Comparison of ENCODE assay signal across 27 mouse cellular contexts in the genomic region with DNA sequence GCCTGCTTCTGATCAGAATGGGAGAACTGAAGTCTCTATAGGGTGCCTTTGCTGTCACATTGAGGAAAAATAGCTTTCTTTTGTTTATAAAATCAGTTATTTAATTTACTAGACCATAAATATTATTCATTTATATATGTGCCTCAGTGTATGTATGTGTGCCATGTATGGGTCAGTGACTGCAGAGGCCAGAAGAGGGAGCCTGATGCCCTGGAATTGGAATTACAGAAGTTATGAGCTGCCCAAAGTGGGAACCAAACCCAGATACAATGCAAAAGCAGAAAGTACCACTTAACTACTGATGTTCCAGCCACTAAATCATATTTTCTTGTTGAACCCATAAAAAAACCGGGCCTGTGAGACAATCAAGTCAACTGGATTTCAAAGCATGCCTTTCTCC.
A peak's percentile ranks its signal among the peaks of the same experiment; 100 is the strongest.
DNase-seq lines count a peak whose midpoint lies in the region; ATAC-seq and TF ChIP-seq lines count a peak whose summit lies in the region.
"Had no signal": no experiment of that assay in that cellular context is flagged by ENCODE, and none has a peak within 500 bp of the region (broad histone marks: within the 10 kb centered on the region; RNA-seq: fewer than 3 reads in every experiment).

No protein-coding gene starts in this region.

- no peak for ATAC-seq in hindbrain, postnatal 0 days
- no peak for ATAC-seq in hindbrain, embryonic 14.5 days (ENCODE audit: low FRiP score)
- ATAC-seq in liver, postnatal 0 days: no peak
- ATAC-seq in megakaryocyte, adult 5-6 weeks (ENCODE audit: poor library complexity, severe bottlenecking): peak; percentile 69; the same call in 1 of the 2 replicates
- ATAC-seq in forebrain, embryonic 11.5 days (replicated peaks; ENCODE audit: low FRiP score): no peak
- ATAC-seq: forebrain, postnatal 0 days had no signal

- 85% methylated on average over 1 of the region's 1 CpGs for WGBS in hindbrain, postnatal 0 days
- WGBS in hindbrain, embryonic 14.5 days: 92% methylated on average over 1 of the region's 1 CpGs
- 65% methylated on average over 1 of the region's 1 CpGs for WGBS in liver, postnatal 0 days (ENCODE audit: insufficient replicate concordance)
- 86% methylated on average over 1 of the region's 1 CpGs for WGBS in forebrain, embryonic 11.5 days

- H3K27ac ChIP-seq in hindbrain, postnatal 0 days: no peak overlapping the region
- H3K27ac ChIP-seq in hindbrain, embryonic 14.5 days: no peak overlapping the region
- no peak overlapping the region for H3K27ac ChIP-seq in liver, postnatal 0 days (ENCODE audit: low read depth)
- no peak overlapping the region for H3K27ac ChIP-seq in forebrain, embryonic 11.5 days (ENCODE audit: low read depth, low read length)
- H3K27ac ChIP-seq: forebrain, embryonic 10.5 days; heart, embryonic 15.5 days; hindbrain, embryonic 15.5 days; limb, embryonic 13.5 days; liver, embryonic 15.5 days; neural tube, embryonic 13.5 days; stomach, embryonic 15.5 days had no signal

- no peaks in the 10 kb centered on the region for H3K27me3 ChIP-seq in hindbrain, postnatal 0 days (ENCODE audit: insufficient read depth, low read length)
- no peaks in the 10 kb centered on the region for H3K27me3 ChIP-seq in hindbrain, embryonic 14.5 days (ENCODE audit: control insufficient read depth, insufficient read depth, low read length)
- no peaks in the 10 kb centered on the region for H3K27me3 ChIP-seq in liver, postnatal 0 days (ENCODE audit: insufficient read depth, low read length)
- H3K27me3 ChIP-seq in forebrain, embryonic 11.5 days (ENCODE audit: control insufficient read depth, insufficient read depth, low read length): no peaks in the 10 kb centered on the region
- H3K27me3 ChIP-seq: heart, embryonic 15.5 days; hindbrain, embryonic 15.5 days; limb, embryonic 13.5 days; liver, embryonic 15.5 days; neural tube, embryonic 13.5 days; stomach, embryonic 15.5 days had no signal

- intact Hi-C loops in left cerebral cortex, postnatal 4 days (cut with DNase I): no loop called here

- H3K9ac ChIP-seq in hindbrain, postnatal 0 days (replicated peaks; ENCODE audit: low read length): no peak overlapping the region
- no peak overlapping the region for H3K9ac ChIP-seq in hindbrain, embryonic 14.5 days
- no peak overlapping the region for H3K9ac ChIP-seq in liver, postnatal 0 days (replicated peaks)
- no peak overlapping the region for H3K9ac ChIP-seq in forebrain, embryonic 11.5 days (ENCODE audit: low read length)
- H3K9ac ChIP-seq: forebrain, postnatal 0 days; heart, embryonic 15.5 days; hindbrain, embryonic 15.5 days; limb, embryonic 13.5 days; liver, embryonic 15.5 days; neural tube, embryonic 13.5 days; stomach, embryonic 15.5 days had no signal

- no peak overlapping the region for H3K4me2 ChIP-seq in hindbrain, postnatal 0 days (ENCODE audit: low read depth, low read length)
- H3K4me2 ChIP-seq in hindbrain, embryonic 14.5 days (replicated peaks): no peak overlapping the region
- H3K4me2 ChIP-seq in liver, postnatal 0 days (ENCODE audit: low read depth, low read length): no peak overlapping the region
- H3K4me2 ChIP-seq in forebrain, embryonic 11.5 days (ENCODE audit: low read depth, low read length, severe bottlenecking): no peak overlapping the region
- H3K4me2 ChIP-seq: heart, embryonic 15.5 days; hindbrain, embryonic 15.5 days; limb, embryonic 13.5 days; liver, embryonic 15.5 days; neural tube, embryonic 13.5 days; stomach, embryonic 15.5 days had no signal

- TF ChIP-seq CTCF in hindbrain, postnatal 0 days (IDR thresholded peaks at IDR 0.05; ENCODE audit: low read depth): 0 out of 2 replicates have a peak, but pooled peaks have one; percentile 13
- peak; percentile 20; the same call in 1 of the 2 replicates for TF ChIP-seq CTCF in liver, postnatal 0 days (IDR thresholded peaks at IDR 0.05; ENCODE audit: low read depth)

- no peaks in the 10 kb centered on the region for H3K9me3 ChIP-seq in hindbrain, postnatal 0 days (ENCODE audit: low read length)
- H3K9me3 ChIP-seq in hindbrain, embryonic 14.5 days (ENCODE audit: control insufficient read depth, low read length): no peaks in the 10 kb centered on the region
- no peaks in the 10 kb centered on the region for H3K9me3 ChIP-seq in liver, postnatal 0 days (ENCODE audit: low read length)
- no peaks in the 10 kb centered on the region for H3K9me3 ChIP-seq in forebrain, embryonic 11.5 days (ENCODE audit: control insufficient read depth, low read length)
- H3K9me3 ChIP-seq: forebrain, embryonic 10.5 days; heart, embryonic 15.5 days; hindbrain, embryonic 15.5 days; limb, embryonic 13.5 days; liver, embryonic 15.5 days; neural tube, embryonic 13.5 days; stomach, embryonic 15.5 days had no signal

- H3K36me3 ChIP-seq in hindbrain, postnatal 0 days (ENCODE audit: insufficient read depth, low read length): no peaks in the 10 kb centered on the region
- H3K36me3 ChIP-seq in hindbrain, embryonic 14.5 days (replicated peaks; ENCODE audit: control insufficient read depth, insufficient read depth): no peaks in the 10 kb centered on the region
- H3K36me3 ChIP-seq in liver, postnatal 0 days (replicated peaks; ENCODE audit: insufficient read depth, low read length): no peaks in the 10 kb centered on the region
- no peaks in the 10 kb centered on the region for H3K36me3 ChIP-seq in forebrain, embryonic 11.5 days (ENCODE audit: control insufficient read depth, insufficient read depth, low read length)
- H3K36me3 ChIP-seq: forebrain, embryonic 10.5 days; heart, embryonic 15.5 days; hindbrain, embryonic 15.5 days; limb, embryonic 13.5 days; liver, embryonic 15.5 days; neural tube, embryonic 13.5 days; stomach, embryonic 15.5 days had no signal

- DNase-seq in hindbrain, postnatal 0 days (ENCODE audit: low spot score): no peak
- no peak for DNase-seq in hindbrain, embryonic 14.5 days (ENCODE audit: low spot score)
- no peak for DNase-seq in liver, postnatal 0 days
- DNase-seq in liver: no peak
- DNase-seq in MEL-GATA-1-ER (ENCODE audit: extremely low read depth, low read depth): peak; percentile 5
- no peak for DNase-seq in left cerebral cortex, postnatal 4 days
- DNase-seq in forebrain, embryonic 11.5 days (ENCODE audit: low spot score): no peak
- DNase-seq: adrenal gland, postnatal 36 days; cerebellum, adult 11 months; cerebellum, adult 9-11 months; forebrain, postnatal 0 days; heart, postnatal 4 days; kidney, adult 11 months; layer of hippocampus, postnatal 36 days; midbrain, embryonic 14.5 days; right cerebral cortex, postnatal 4 days; thymus, adult 2 months; thymus, postnatal 4 days had no signal

- H3K4me1 ChIP-seq in hindbrain, postnatal 0 days (ENCODE audit: insufficient read depth, low read length): no peaks in the 10 kb centered on the region
- no peaks in the 10 kb centered on the region for H3K4me1 ChIP-seq in hindbrain, embryonic 14.5 days (replicated peaks; ENCODE audit: control insufficient read depth, insufficient read depth, low read length)
- H3K4me1 ChIP-seq in liver, postnatal 0 days (ENCODE audit: insufficient read depth): no peaks in the 10 kb centered on the region
- H3K4me1 ChIP-seq in forebrain, embryonic 11.5 days (replicated peaks; ENCODE audit: control insufficient read depth, insufficient read depth, low read length): no peaks in the 10 kb centered on the region
- H3K4me1 ChIP-seq: heart, embryonic 15.5 days; hindbrain, embryonic 15.5 days; limb, embryonic 13.5 days; liver, embryonic 15.5 days; neural tube, embryonic 13.5 days; stomach, embryonic 15.5 days had no signal

- no peak for TF ChIP-seq EP300 in liver, postnatal 0 days (IDR thresholded peaks at IDR 0.05; ENCODE audit: low read depth)

- H3K4me3 ChIP-seq in hindbrain, postnatal 0 days (ENCODE audit: low read length): no peak overlapping the region
- no peak overlapping the region for H3K4me3 ChIP-seq in hindbrain, embryonic 14.5 days (replicated peaks; ENCODE audit: low read length)
- no peak overlapping the region for H3K4me3 ChIP-seq in liver, postnatal 0 days (ENCODE audit: low read depth, low read length)
- no peak overlapping the region for H3K4me3 ChIP-seq in forebrain, embryonic 11.5 days (ENCODE audit: low read depth, low read length)
- H3K4me3 ChIP-seq: forebrain, embryonic 10.5 days; heart, embryonic 15.5 days; hindbrain, embryonic 15.5 days; limb, embryonic 13.5 days; liver, embryonic 15.5 days; myocyte; neural tube, embryonic 13.5 days; stomach, embryonic 15.5 days had no signal
